Mouse (Mus musculus) ES-E14 (cell line): ENCODE results near the gene Chst12. TPM values are rescaled to one million over a fixed set of nuclear protein-coding genes. Genes with fewer than 3 reads are reported as not detected.

Experiments used
- DNase-seq: peaks from one replicate; pipeline ENCODE4 v3.0.0-alpha.2; 2013; ENCODE audit warnings: low read depth, low spot score
- H3K27ac ChIP-seq: 2 replicates; pipeline ENCODE4 v1.5.1; 2012; ENCODE audit warnings: low read depth, mild to moderate bottlenecking, low read length, moderate library complexity, mixed read lengths; ENCODE audit not compliant: poor library complexity, insufficient read depth, severe bottlenecking
- H3K36me3 ChIP-seq: 2 replicates; pipeline ENCODE4 v1.6.1; 2012; ENCODE audit warnings: mild to moderate bottlenecking, low read length, moderate library complexity, mixed read lengths; ENCODE audit not compliant: control insufficient read depth, poor library complexity, insufficient read depth, severe bottlenecking
- H3K4me1 ChIP-seq, 2 experiments: fragments of 150-350 bp in 1 of 2; sonication (generic) in 1 of 2; 2 replicates each; pipeline ENCODE4 v1.6.1; 2012; ENCODE audit warnings: low read length in 2 of 2, mild to moderate bottlenecking in 1 of 2, mixed read lengths in 1 of 2; ENCODE audit not compliant: control insufficient read depth in 2 of 2, insufficient read depth in 2 of 2, poor library complexity in 1 of 2
- H3K4me3 ChIP-seq, 2 experiments: fragments of 150-350 bp in 1 of 2; sonication (generic) in 1 of 2; 2 replicates each; pipeline ENCODE4 v1.5.1; 2012; ENCODE audit warnings: low read length in 2 of 2, low read depth in 1 of 2, mild to moderate bottlenecking in 1 of 2, mixed read lengths in 1 of 2; ENCODE audit not compliant: insufficient read depth in 1 of 2, poor library complexity in 1 of 2, severe bottlenecking in 1 of 2
- H3K9ac ChIP-seq: 2 replicates; pipeline ENCODE4 v1.6.1; 2012; ENCODE audit warnings: low read depth, mild to moderate bottlenecking, low read length, mixed read lengths; ENCODE audit not compliant: poor library complexity, insufficient read depth, severe bottlenecking
- H3K9me3 ChIP-seq: fragments of 150-350 bp; sonication (generic); 2 replicates; pipeline ENCODE4 v1.6.1; 2012; ENCODE audit warnings: low read depth, mild to moderate bottlenecking, low read length; ENCODE audit not compliant: control insufficient read depth, insufficient read depth
- CHD2 ChIP-seq: IDR thresholded peaks from 2 replicates; pipeline ENCODE4 v1.6.1; 2014; ENCODE audit warnings: mild to moderate bottlenecking, low read depth, low read length, inconsistent platforms
- HCFC1 ChIP-seq: IDR thresholded peaks from 2 replicates; pipeline ENCODE4 v1.6.1; 2012; ENCODE audit warnings: low read length, inconsistent platforms, borderline replicate concordance; ENCODE audit not compliant: insufficient read depth
- MAFK ChIP-seq: IDR thresholded peaks from 2 replicates; pipeline ENCODE4 v1.6.1; 2014; ENCODE audit warnings: mild to moderate bottlenecking, low read depth, low read length, inconsistent platforms; ENCODE audit not compliant: insufficient read depth
- ZC3H11A ChIP-seq: IDR thresholded peaks from 2 replicates; pipeline ENCODE4 v1.6.1; 2012; ENCODE audit warnings: low read depth, mild to moderate bottlenecking, inconsistent platforms, low read length, borderline replicate concordance
- ZNF384 ChIP-seq: IDR thresholded peaks from 2 replicates; pipeline ENCODE4 v1.6.1; 2012; ENCODE audit warnings: low read depth, low read length, inconsistent platforms
- in situ Hi-C, 2 experiments: fragments of 600-800 bp; cut with MboI; formaldehyde crosslinking; loops; one replicate each; pipeline ENCODE4 v1.15.1; 2025; ENCODE audit warnings: low sequenced_read_pairs in 2 of 2, inconsistent platforms in 1 of 2; ENCODE audit not compliant: unreplicated experiment in 2 of 2
- total RNA-seq: library from RNA; depleted of rRNA; stranded (reverse); fragments of 300-350 nt; gene quantifications from 2 replicates; pipeline ENCODE4 v1.2.3, GENCODE M21; 2012

The Chst12 gene
- total RNA-seq, 1 experiment, result 34.8 TPM

DNA sequence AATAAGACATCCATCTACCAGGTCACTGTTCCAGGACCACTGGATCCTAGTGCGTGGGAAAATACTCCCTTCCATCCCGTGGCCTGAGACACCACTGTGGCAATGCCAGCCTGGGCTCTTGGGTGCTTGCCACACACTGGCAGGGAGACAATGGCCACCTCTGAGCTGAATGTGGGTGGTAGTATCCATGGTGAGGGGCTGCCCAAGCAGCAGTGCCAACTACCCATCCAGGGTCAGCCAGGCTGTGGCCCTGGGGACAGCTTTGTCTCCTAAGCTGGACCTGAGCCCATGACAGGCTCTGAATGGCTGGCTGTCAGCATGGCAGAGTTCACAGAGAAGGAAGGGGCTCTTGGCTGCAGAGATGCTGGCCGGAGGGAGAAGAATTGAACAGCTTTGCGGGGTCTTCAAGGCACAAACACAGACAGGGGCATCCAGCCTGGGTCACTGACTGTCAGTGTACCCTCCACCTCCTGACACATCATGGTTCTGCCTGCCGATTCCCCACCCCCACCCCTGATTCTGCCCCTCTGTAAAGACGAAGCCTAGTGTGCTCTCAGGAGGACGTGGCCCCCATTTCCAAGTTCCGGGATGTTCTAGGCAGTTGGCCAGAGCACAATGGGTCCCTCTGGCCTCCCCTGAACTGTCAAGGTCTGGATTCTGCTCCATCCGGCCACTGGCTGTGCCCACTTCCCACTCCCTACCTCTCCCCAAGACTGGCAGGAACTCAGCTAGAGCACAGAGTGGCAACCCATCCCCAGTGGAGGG lies 37.6 kb downstream of the Chst12 start:
- H3K27ac ChIP-seq, result no peak overlapping the region
- in situ Hi-C loops, result loop anchor here (5.0 to 10.0 kb wide), 2 partner anchors 72 to 74 kb away; no protein-coding TSS in a partner anchor
- no peak for TF ChIP-seq ZNF384
- no peak for TF ChIP-seq CHD2
- no peak for TF ChIP-seq MAFK
- no peak for TF ChIP-seq ZC3H11A
- no peak for TF ChIP-seq HCFC1

GRCm38 (mm10) chr5:140545651-140546050 lies 40.3 kb downstream of the Chst12 start:
- no peak overlapping the region for H3K9ac ChIP-seq
- H3K36me3 ChIP-seq, result no peaks in the 10 kb centered on the region
- no peak for DNase-seq
- no peak for TF ChIP-seq HCFC1
- TF ChIP-seq ZNF384, result no peak
- TF ChIP-seq ZC3H11A, result no peak
- TF ChIP-seq CHD2, result no peak
- no peak for TF ChIP-seq MAFK
- in situ Hi-C loops, result loop anchor here in 1 of 2 experiments (10.0 kb wide), 1 partner anchor 69 kb away; no protein-coding TSS in a partner anchor
- H3K4me1 ChIP-seq, result peaks cover 3 to 7% of the 10 kb centered on the region in 2 experiments; a peak in 2 of 4 replicates
- H3K4me3 ChIP-seq, result no peak overlapping the region
- no peaks in the 10 kb centered on the region for H3K9me3 ChIP-seq
- no peak overlapping the region for H3K27ac ChIP-seq

More for the DNA sequence above, 37.6 kb downstream of the Chst12 start:
- Histone ChIP-seq H3K4me1 (no peaks in the 10 kb centered on the region), H3K4me3 (no peak overlapping the region), H3K9ac (no peak overlapping the region), H3K36me3 (no peaks in the 10 kb centered on the region), H3K9me3 (no peaks in the 10 kb centered on the region)
- no peak for DNase-seq

GRCm38 (mm10) chr5:140546332-140546731 lies 41.0 kb downstream of the Chst12 start:
- Histone ChIP-seq H3K9ac (no peak overlapping the region), H3K4me1 (peaks cover 3 to 7% of the 10 kb centered on the region in 2 experiments; a peak in 2 of 4 replicates), H3K36me3 (no peaks in the 10 kb centered on the region), H3K27ac (no peak overlapping the region), H3K4me3 (no peak overlapping the region), H3K9me3 (no peaks in the 10 kb centered on the region)
- no peak for TF ChIP-seq CHD2
- TF ChIP-seq ZNF384, result no peak
- TF ChIP-seq HCFC1, result no peak
- TF ChIP-seq ZC3H11A, result no peak
- TF ChIP-seq MAFK, result no peak
- in situ Hi-C loops, result loop anchor here in 1 of 2 experiments (10.0 kb wide), 1 partner anchor 68 kb away; no protein-coding TSS in a partner anchor
- no peak for DNase-seq

GRCm38 (mm10) chr5:140549306-140550047 lies 44.1 kb downstream of the Chst12 start:
- Histone ChIP-seq H3K9ac (no peak overlapping the region), H3K4me1 (peaks cover 3 to 11% of the 10 kb centered on the region in 2 experiments; a peak in 2 of 4 replicates), H3K36me3 (no peaks in the 10 kb centered on the region), H3K9me3 (no peaks in the 10 kb centered on the region), H3K4me3 (0 out of 4 replicates have a peak overlapping the region, but pooled peaks have one; percentile 11 to 19), H3K27ac (peak overlapping the region; percentile 23)
- no peak for TF ChIP-seq ZC3H11A
- TF ChIP-seq MAFK, result peak; percentile 84
- in situ Hi-C loops, result loop anchor here in 1 of 2 experiments (10.0 kb wide), 1 partner anchor 65 kb away; no protein-coding TSS in a partner anchor
- DNase-seq, result peak; percentile 75
